Mouse (Mus musculus) thymus, postnatal 0 days (tissue): Measurements from ENCODE around the gene Speg. TPM values are rescaled to one million over a fixed set of nuclear protein-coding genes. Genes with fewer than 3 reads are reported as not detected.

Source experiments
- DNase-seq: peaks from one replicate; pipeline ENCODE4 v3.0.0-alpha.2; 2015; ENCODE audit warnings: low spot score
- polyA plus RNA-seq: library from polyadenylated mRNA; unstranded; fragments of >200 nt; fragmentation: Nextera tagmentation; extraction: Ambion mirVana; gene quantifications from 2 replicates; pipeline ENCODE4 v1.2.1, GENCODE M21; 2015

The Speg gene
- polyA plus RNA-seq, 1 experiment from 2014 or later, result 1.6 TPM

GRCm38 (mm10) chr1:75363868-75364267, 11.2 kb upstream of the Speg start:
- DNase-seq, result no peak

GRCm38 (mm10) chr1:75365510-75366137, 9.5 kb upstream of the Speg start:
- DNase-seq, result no peak

GRCm38 (mm10) chr1:75369360-75369983, 5.6 kb upstream of the Speg start:
- DNase-seq, result no peak

- no peak for DNase-seq
These were observed 5.0 kb upstream of the Speg start for GRCm38 (mm10) chr1:75369984-75370660.

- no peak for DNase-seq
These were observed 3.6 kb upstream of the Speg start for GRCm38 (mm10) chr1:75371317-75372095.

GRCm38 (mm10) chr1:75372450-75372849, 2.6 kb upstream of the Speg start:
- no peak for DNase-seq

GRCm38 (mm10) chr1:75373276-75373675, 1.8 kb upstream of the Speg start:
- no peak for DNase-seq

GRCm38 (mm10) chr1:75379196-75379595, 4.1 kb downstream of the Speg start:
- DNase-seq, result no peak

- no peak for DNase-seq
These were observed 4.8 kb downstream of the Speg start for GRCm38 (mm10) chr1:75379931-75380330.

- no peak for DNase-seq
These were observed 5.9 kb downstream of the Speg start for GRCm38 (mm10) chr1:75380951-75381350.

- DNase-seq, result no peak
These were observed 6.6 kb downstream of the Speg start for GRCm38 (mm10) chr1:75381482-75382355.

GRCm38 (mm10) chr1:75382356-75383071, 7.4 kb downstream of the Speg start:
- no peak for DNase-seq

GRCm38 (mm10) chr1:75384470-75385141, 9.5 kb downstream of the Speg start:
- DNase-seq, result no peak

- DNase-seq, result no peak
These were observed 10.1 kb downstream of the Speg start for GRCm38 (mm10) chr1:75385142-75385730.

GRCm38 (mm10) chr1:75386149-75386548, 11.1 kb downstream of the Speg start:
- DNase-seq, result no peak

- DNase-seq, result no peak
These were observed 12.4 kb downstream of the Speg start for GRCm38 (mm10) chr1:75387469-75387928.

- no peak for DNase-seq
These were observed 13.1 kb downstream of the Speg start for GRCm38 (mm10) chr1:75387929-75388897.
